Mouse (Mus musculus) subcutaneous adipose tissue, adult 2 months (tissue): ENCODE results near the gene Acad9. TPM values are rescaled to one million over a fixed set of nuclear protein-coding genes. Genes with fewer than 3 reads are reported as not detected.

Experiments used
- polyA plus RNA-seq: library from polyadenylated mRNA; depleted of rRNA; stranded (reverse); fragments of >200 nt; gene quantifications from 2 replicates; pipeline ENCODE4 v1.2.3, GENCODE M21; 2012; ENCODE audit warnings: low replicate concordance; rRNA removed

Gene Acad9
- polyA plus RNA-seq, result 38.1 and 42.4 TPM in 2 replicates

GRCm38 (mm10) chr3:36065843-36066651, at the start of gene Acad9:
TSS of gene Acad9 (plus strand) at chr3:36065979.

GRCm38 (mm10) chr3:36053447-36053846, 12.3 kb upstream of the Acad9 start, which contains the start of gene Ccdc144b:
TSS of gene Ccdc144b (minus strand) at chr3:36053547.

Other genes starting within 250 kb of the Acad9 start
- 6.2 and 6.7 TPM in 2 replicates for gene Dcun1d1, start 128.5 kb upstream of the Acad9 start, polyA plus RNA-seq
- gene Mccc1, start 65.3 kb upstream of the Acad9 start, polyA plus RNA-seq, result 44.2 and 74.4 TPM in 2 replicates
- 0.16 and 0.18 TPM in 2 replicates for gene Ccdc144b, start 12.4 kb upstream of the Acad9 start, polyA plus RNA-seq
- 1.8 and 2.8 TPM in 2 replicates for gene D3Ertd254e, start 85.0 kb downstream of the Acad9 start, polyA plus RNA-seq
- not detected in 2 replicates for gene Qrfpr, start 156.3 kb downstream of the Acad9 start, polyA plus RNA-seq